Mouse (Mus musculus) urinary bladder, postnatal 36 days (tissue): ENCODE results near the gene Gm47985.
"Not testable (repeated sequence)": the region's sequence is repeated elsewhere in the genome, so short reads cannot be mapped to it uniquely, and the experiment has no call there.

ENCODE experiments used
- DNase-seq, 2 experiments: peaks; one replicate each; pipeline ENCODE4 v3.0.0; 2022; ENCODE audit warnings: low spot score in 2 of 2, mixed read lengths in 1 of 2

Gm47985 gene

GRCm38 (mm10) chr1:151182266-151182665 is at the start of gene Gm47985:
Gm47985 (plus strand) TSS chr1:151182537.
- not testable (repeated sequence) for DNase-seq

GRCm38 (mm10) chr1:151132686-151133085 is 49.7 kb upstream of the Gm47985 start:
- no peak for DNase-seq

GRCm38 (mm10) chr1:151138388-151138787 is 43.9 kb upstream of the Gm47985 start:
- DNase-seq, result no peak

GRCm38 (mm10) chr1:151140956-151141355 is 41.4 kb upstream of the Gm47985 start:
- DNase-seq, result no peak

- DNase-seq, result no peak
Measured at GRCm38 (mm10) chr1:151144471-151145146, 37.7 kb upstream of the Gm47985 start.

- DNase-seq, result no peak
Measured at GRCm38 (mm10) chr1:151147801-151148200, 34.5 kb upstream of the Gm47985 start.

GRCm38 (mm10) chr1:151150211-151150610 is 32.1 kb upstream of the Gm47985 start:
- DNase-seq, result no peak

GRCm38 (mm10) chr1:151151089-151151488 is 31.2 kb upstream of the Gm47985 start:
- DNase-seq, result no peak

GRCm38 (mm10) chr1:151153056-151153652 is 29.2 kb upstream of the Gm47985 start:
- DNase-seq, result no peak

- not testable (repeated sequence) for DNase-seq
Measured at GRCm38 (mm10) chr1:151154131-151154530, 28.2 kb upstream of the Gm47985 start.

GRCm38 (mm10) chr1:151156129-151156528 is 26.2 kb upstream of the Gm47985 start:
- no peak for DNase-seq

- no peak for DNase-seq
Measured at GRCm38 (mm10) chr1:151156777-151157632, 25.3 kb upstream of the Gm47985 start.

- no peak for DNase-seq
Measured at GRCm38 (mm10) chr1:151157963-151158856, 24.1 kb upstream of the Gm47985 start.

- DNase-seq, result no peak
Measured at GRCm38 (mm10) chr1:151158857-151159510, 23.4 kb upstream of the Gm47985 start.

- DNase-seq, result no peak
Measured at GRCm38 (mm10) chr1:151166031-151166430, 16.3 kb upstream of the Gm47985 start.

GRCm38 (mm10) chr1:151167297-151168047 is 14.9 kb upstream of the Gm47985 start:
- DNase-seq, result no peak

- DNase-seq, result no peak
Measured at GRCm38 (mm10) chr1:151168637-151169036, 13.7 kb upstream of the Gm47985 start.

- DNase-seq, result no peak
Measured at GRCm38 (mm10) chr1:151171572-151172461, 10.5 kb upstream of the Gm47985 start.
